Mouse (Mus musculus) cerebellum, adult (tissue): ENCODE measurements around the gene 4930444G20Rik.
"Not testable (repeated sequence)": the region's sequence is repeated elsewhere in the genome, so short reads cannot be mapped to it uniquely, and the experiment has no call there.

Experiments used
- ATAC-seq: cut with Nextera tagmentation; 2 replicates; pipeline ENCODE4 v1.9.2; 2017; ENCODE audit warnings: mild to moderate bottlenecking, moderate library complexity, mixed read lengths; ENCODE audit not compliant: insufficient number of reproducible peaks, low FRiP score, low TSS enrichment

Gene 4930444G20Rik

GRCm38 (mm10) chr10:22067979-22068378 is at the start of gene 4930444G20Rik:
TSS of gene 4930444G20Rik (minus strand) at chr10:22068079.
- not testable (repeated sequence) for ATAC-seq

GRCm38 (mm10) chr10:22074531-22074930 is 6.7 kb upstream of the 4930444G20Rik start:
- ATAC-seq: no peak

- no peak for ATAC-seq
Measured at GRCm38 (mm10) chr10:22072739-22073138, 4.9 kb upstream of the 4930444G20Rik start.

GRCm38 (mm10) chr10:22070576-22070975 is 2.7 kb upstream of the 4930444G20Rik start:
- ATAC-seq: no peak

- ATAC-seq: no peak
Measured at GRCm38 (mm10) chr10:22070168-22070567, 2.3 kb upstream of the 4930444G20Rik start.

- ATAC-seq: no peak
Measured at GRCm38 (mm10) chr10:22059415-22059814, 8.5 kb downstream of the 4930444G20Rik start.

- no peak for ATAC-seq
Measured at GRCm38 (mm10) chr10:22059026-22059325, 8.9 kb downstream of the 4930444G20Rik start.

GRCm38 (mm10) chr10:22058218-22059025 is 9.5 kb downstream of the 4930444G20Rik start:
- ATAC-seq: peak; percentile 98

GRCm38 (mm10) chr10:22055308-22055707 is 12.6 kb downstream of the 4930444G20Rik start:
- no peak for ATAC-seq

GRCm38 (mm10) chr10:22036256-22036655 is 31.6 kb downstream of the 4930444G20Rik start:
- ATAC-seq: not testable (repeated sequence)

- ATAC-seq: no peak
Measured at GRCm38 (mm10) chr10:22034303-22034702, 33.6 kb downstream of the 4930444G20Rik start.

- ATAC-seq: no peak
Measured at GRCm38 (mm10) chr10:22018618-22019017, 49.3 kb downstream of the 4930444G20Rik start.

GRCm38 (mm10) chr10:22017469-22018159 is 50.3 kb downstream of the 4930444G20Rik start:
- no peak for ATAC-seq
